In genomic region chr9:71467434-71467833, GRCm38 (mm10) we compare ENCODE assay signal across 11 mouse cellular contexts.
"Had no signal": no experiment of that assay in that cellular context is flagged by ENCODE, and none has a peak within 500 bp of the region (broad histone marks: within the 10 kb centered on the region; RNA-seq: fewer than 3 reads in every experiment).

No protein-coding gene starts in this region.

- H3K4me3 ChIP-seq: layer of hippocampus, adult 2 months; limb, embryonic 13.5 days; midbrain, embryonic 12.5 days; myocyte; neural tube, embryonic 15.5 days had no signal

- H3K9me3 ChIP-seq: limb, embryonic 13.5 days; midbrain, embryonic 12.5 days; neural tube, embryonic 15.5 days had no signal

- H3K27me3 ChIP-seq: limb, embryonic 13.5 days; midbrain, embryonic 12.5 days; neural tube, embryonic 15.5 days had no signal

- DNase-seq: kidney, adult 18-20 months; kidney, postnatal 10 days; lung, adult 18-20 months; thymus, postnatal 4 days had no signal

- H3K36me3 ChIP-seq: limb, embryonic 13.5 days; midbrain, embryonic 12.5 days; neural tube, embryonic 15.5 days had no signal

- H3K9ac ChIP-seq: limb, embryonic 13.5 days; liver, embryonic 14.5 days; midbrain, embryonic 12.5 days; neural tube, embryonic 15.5 days had no signal

- H3K4me1 ChIP-seq: limb, embryonic 13.5 days; midbrain, embryonic 12.5 days; neural tube, embryonic 15.5 days had no signal

- H3K4me2 ChIP-seq: limb, embryonic 13.5 days; midbrain, embryonic 12.5 days; neural tube, embryonic 15.5 days had no signal

- H3K27ac ChIP-seq: layer of hippocampus, adult 2 months; limb, embryonic 13.5 days; liver, embryonic 14.5 days; midbrain, embryonic 12.5 days; neural tube, embryonic 15.5 days; stomach, postnatal 0 days had no signal
